Mouse (Mus musculus) left cerebral cortex, adult 2 months (tissue): ENCODE measurements around the gene Sult2a4. TPM values are rescaled to one million over a fixed set of nuclear protein-coding genes. Genes with fewer than 3 reads are reported as not detected.
"Not testable (repeated sequence)": the region's sequence is repeated elsewhere in the genome, so short reads cannot be mapped to it uniquely, and the experiment has no call there.

Experiments
- DNase-seq, 2 experiments: peaks; one replicate each; pipeline ENCODE4 v3.0.0; 2021 to 2022; ENCODE audit warnings: low spot score in 2 of 2, mixed read lengths in 1 of 2; ENCODE audit errors: extremely low spot score in 1 of 2
- H3K27ac ChIP-seq: fragments of 200-600 bp; 2 replicates; pipeline ENCODE4 v1.8.1; 2022
- H3K4me3 ChIP-seq: fragments of 200-600 bp; 2 replicates; pipeline ENCODE4 v1.8.1; 2022
- CTCF ChIP-seq: fragments of 200-600 bp; IDR thresholded peaks from 2 replicates; pipeline ENCODE4 v1.8.1; 2022; ENCODE audit warnings: antibody characterized with exemption, mild to moderate bottlenecking, moderate library complexity
- intact Hi-C: fragments of 180-260 bp; cut with DNase I; formaldehyde crosslinking; loops from one replicate; pipeline ENCODE4 v1.15.1; 2025
- long read RNA-seq, 2 experiments: library from polyadenylated mRNA; stranded (forward); transcript quantifications; one replicate each; pipeline ENCODE4 v2.0.0; 2021; ENCODE audit warnings: borderline mapping rate in 2 of 2
- total RNA-seq, 2 experiments: library from RNA; stranded (reverse); gene quantifications; 2 replicates each; pipeline ENCODE4 v1.2.3; 2021

Gene Sult2a4
- not detected for total RNA-seq
- long read RNA-seq, experiment 1: 0 reads
- long read RNA-seq, experiment 2: 0 reads

GRCm38 (mm10) chr7:13989507-13989906 lies at the start of gene Sult2a4:
Gene Sult2a4 (minus strand): TSS chr7:13989607.
- intact Hi-C loops, H3K27ac ChIP-seq, H3K4me3 ChIP-seq, DNase-seq: not testable (repeated sequence)

DNA sequence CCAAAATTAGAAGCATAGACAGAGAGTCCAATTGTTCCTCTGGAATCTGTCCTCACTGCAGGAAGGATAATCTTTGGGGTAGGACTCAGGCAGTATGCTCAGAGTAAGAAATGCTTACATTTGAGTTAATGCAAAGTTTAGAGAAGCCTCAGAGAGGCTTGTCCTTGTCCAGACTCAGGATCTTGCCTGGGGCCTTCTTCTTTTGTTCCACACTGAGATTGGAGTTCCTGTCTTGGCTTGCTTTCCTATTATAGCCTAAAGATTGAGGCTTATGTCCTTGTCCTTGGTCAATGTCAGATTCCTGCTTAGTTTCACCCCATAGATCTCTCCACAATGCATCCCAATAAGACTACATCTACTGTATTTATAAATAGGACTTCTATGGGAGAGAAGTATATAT lies 41.4 kb upstream of the Sult2a4 start:
- intact Hi-C loops, H3K27ac ChIP-seq, DNase-seq, H3K4me3 ChIP-seq: not testable (repeated sequence)

DNA sequence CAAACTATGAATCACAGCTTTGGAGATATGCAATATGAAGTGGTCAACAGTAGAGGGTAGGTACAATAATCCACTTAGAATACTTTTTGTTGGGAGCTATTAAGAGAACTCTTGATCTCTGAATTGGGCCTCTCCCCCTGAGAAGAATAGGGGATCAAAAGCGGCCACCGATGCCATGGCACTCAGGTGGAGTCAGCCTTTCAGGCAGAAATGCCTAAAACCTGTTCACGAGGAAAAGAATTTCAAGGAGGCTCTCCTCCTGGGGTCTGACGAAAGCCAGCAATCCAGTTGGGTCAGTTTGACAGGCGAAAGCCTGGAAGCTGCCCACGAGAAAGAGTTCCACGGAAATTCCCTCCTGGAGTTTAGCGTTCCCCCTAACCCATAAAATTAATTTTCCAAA lies 23.7 kb upstream of the Sult2a4 start:
- no peak overlapping the region for H3K27ac ChIP-seq
- intact Hi-C loops: no loop called here
- no peak overlapping the region for H3K4me3 ChIP-seq
- TF ChIP-seq CTCF: no peak
- DNase-seq: no peak

GRCm38 (mm10) chr7:14010686-14011085 lies 21.3 kb upstream of the Sult2a4 start:
- H3K4me3 ChIP-seq, intact Hi-C loops, H3K27ac ChIP-seq, DNase-seq: not testable (repeated sequence)

Other genes starting within 250 kb of the Sult2a4 start
- not detected for gene Sult2a1, start 152.2 kb downstream of the Sult2a4 start, total RNA-seq
- gene Sult2a3, start 133.4 kb upstream of the Sult2a4 start, total RNA-seq: not detected